In genomic region chr15:50361334-50361733, GRCm38 (mm10) we compare ENCODE assay signal across 11 mouse cellular contexts.
A peak's percentile ranks its signal among the peaks of the same experiment; 100 is the strongest.
DNase-seq lines count a peak whose midpoint lies in the region; ATAC-seq and TF ChIP-seq lines count a peak whose summit lies in the region.
"Had no signal": no experiment of that assay in that cellular context is flagged by ENCODE, and none has a peak within 500 bp of the region (broad histone marks: within the 10 kb centered on the region; RNA-seq: fewer than 3 reads in every experiment).

No protein-coding gene starts in this region.

- TF ChIP-seq POLR2A in thymus, adult 2 months (IDR thresholded peaks at IDR 0.05; ENCODE audit: control insufficient read depth, extremely low read depth, insufficient read depth, low read length, poor library complexity) = no peak

- H3K27me3 ChIP-seq in thymus, adult 2 months (ENCODE audit: control insufficient read depth, insufficient read depth, low read length) = no peaks in the 10 kb centered on the region

- peak; percentile 84 to 85 for ATAC-seq in hematopoietic stem cell, adult 5-6 weeks (replicated peaks in 1 of 2; ENCODE audit: insufficient read depth in 1 of 2, low FRiP score in 2 of 2, low TSS enrichment in 1 of 2, low read depth in 1 of 2, poor library complexity in 2 of 2, severe bottlenecking in 2 of 2)
- peak; percentile 82 for ATAC-seq in megakaryocyte progenitor cell, adult 5-6 weeks (replicated peaks; ENCODE audit: poor library complexity)

- peaks cover 2% of the 10 kb centered on the region for H3K4me1 ChIP-seq in thymus, adult 2 months (replicated peaks; ENCODE audit: control insufficient read depth, insufficient read depth, low read length)

- H3K36me3 ChIP-seq in thymus, adult 2 months (ENCODE audit: control insufficient read depth, insufficient read depth, low read length) = no peaks in the 10 kb centered on the region
- H3K36me3 ChIP-seq: G1E had no signal

- no peak for TF ChIP-seq CTCF in thymus, adult 2 months (IDR thresholded peaks at IDR 0.05; ENCODE audit: borderline replicate concordance, control insufficient read depth, extremely low read depth, insufficient read depth, low read length, poor library complexity)

- DNase-seq in thymus, adult 2 months = peak; percentile 11
- DNase-seq in thymus, postnatal 10 days (ENCODE audit: low spot score in 2 of 2) = no peak
- DNase-seq in kidney, postnatal 36 days = no peak
- DNase-seq in right cerebral cortex, adult 2 months (ENCODE audit: low spot score in 2 of 2) = no peak
- no peak for DNase-seq in gastrocnemius, postnatal 25 days
- DNase-seq: cerebellum, postnatal 25 days; heart, postnatal 14 days; kidney, adult 11 months had no signal

- WGBS in thymus, adult 2 months = 7% methylated on average over 8 of the region's 8 CpGs

- peak overlapping the region; percentile 35 for H3K4me3 ChIP-seq in thymus, adult 2 months (ENCODE audit: control insufficient read depth, insufficient read depth, low read length)

- H3K27ac ChIP-seq in thymus, adult 2 months (ENCODE audit: control insufficient read depth, insufficient read depth, low read length) = peak overlapping the region; percentile 66; the same call in 1 of the 2 replicates
